Mouse (Mus musculus) ES-E14 (cell line): ENCODE data around the gene Shroom1. TPM values are rescaled to one million over a fixed set of nuclear protein-coding genes. Genes with fewer than 3 reads are reported as not detected.

ENCODE experiments used
- DNase-seq: peaks from one replicate; pipeline ENCODE4 v3.0.0-alpha.2; 2013; ENCODE audit warnings: low read depth, low spot score
- H3K27ac ChIP-seq: 2 replicates; pipeline ENCODE4 v1.5.1; 2012; ENCODE audit warnings: low read depth, mild to moderate bottlenecking, low read length, moderate library complexity, mixed read lengths; ENCODE audit not compliant: poor library complexity, insufficient read depth, severe bottlenecking
- H3K36me3 ChIP-seq: 2 replicates; pipeline ENCODE4 v1.6.1; 2012; ENCODE audit warnings: mild to moderate bottlenecking, low read length, moderate library complexity, mixed read lengths; ENCODE audit not compliant: control insufficient read depth, poor library complexity, insufficient read depth, severe bottlenecking
- H3K4me1 ChIP-seq, 2 experiments: fragments of 150-350 bp in 1 of 2; sonication (generic) in 1 of 2; 2 replicates each; pipeline ENCODE4 v1.6.1; 2012; ENCODE audit warnings: low read length in 2 of 2, mild to moderate bottlenecking in 1 of 2, mixed read lengths in 1 of 2; ENCODE audit not compliant: control insufficient read depth in 2 of 2, insufficient read depth in 2 of 2, poor library complexity in 1 of 2
- H3K4me3 ChIP-seq, 2 experiments: fragments of 150-350 bp in 1 of 2; sonication (generic) in 1 of 2; 2 replicates each; pipeline ENCODE4 v1.5.1; 2012; ENCODE audit warnings: low read length in 2 of 2, low read depth in 1 of 2, mild to moderate bottlenecking in 1 of 2, mixed read lengths in 1 of 2; ENCODE audit not compliant: insufficient read depth in 1 of 2, poor library complexity in 1 of 2, severe bottlenecking in 1 of 2
- H3K9ac ChIP-seq: 2 replicates; pipeline ENCODE4 v1.6.1; 2012; ENCODE audit warnings: low read depth, mild to moderate bottlenecking, low read length, mixed read lengths; ENCODE audit not compliant: poor library complexity, insufficient read depth, severe bottlenecking
- H3K9me3 ChIP-seq: fragments of 150-350 bp; sonication (generic); 2 replicates; pipeline ENCODE4 v1.6.1; 2012; ENCODE audit warnings: low read depth, mild to moderate bottlenecking, low read length; ENCODE audit not compliant: control insufficient read depth, insufficient read depth
- CHD2 ChIP-seq: IDR thresholded peaks from 2 replicates; pipeline ENCODE4 v1.6.1; 2014; ENCODE audit warnings: mild to moderate bottlenecking, low read depth, low read length, inconsistent platforms
- HCFC1 ChIP-seq: IDR thresholded peaks from 2 replicates; pipeline ENCODE4 v1.6.1; 2012; ENCODE audit warnings: low read length, inconsistent platforms, borderline replicate concordance; ENCODE audit not compliant: insufficient read depth
- MAFK ChIP-seq: IDR thresholded peaks from 2 replicates; pipeline ENCODE4 v1.6.1; 2014; ENCODE audit warnings: mild to moderate bottlenecking, low read depth, low read length, inconsistent platforms; ENCODE audit not compliant: insufficient read depth
- ZC3H11A ChIP-seq: IDR thresholded peaks from 2 replicates; pipeline ENCODE4 v1.6.1; 2012; ENCODE audit warnings: low read depth, mild to moderate bottlenecking, inconsistent platforms, low read length, borderline replicate concordance
- ZNF384 ChIP-seq: IDR thresholded peaks from 2 replicates; pipeline ENCODE4 v1.6.1; 2012; ENCODE audit warnings: low read depth, low read length, inconsistent platforms
- in situ Hi-C, 2 experiments: fragments of 600-800 bp; cut with MboI; formaldehyde crosslinking; loops; one replicate each; pipeline ENCODE4 v1.15.1; 2025; ENCODE audit warnings: low sequenced_read_pairs in 2 of 2, inconsistent platforms in 1 of 2; ENCODE audit not compliant: unreplicated experiment in 2 of 2
- total RNA-seq: library from RNA; depleted of rRNA; stranded (reverse); fragments of 300-350 nt; gene quantifications from 2 replicates; pipeline ENCODE4 v1.2.3, GENCODE M21; 2012

Shroom1 gene
- total RNA-seq, 1 experiment, result 1.7 TPM

GRCm38 (mm10) chr11:53447996-53448395 is 9.0 kb upstream of the Shroom1 start:
- Histone ChIP-seq H3K36me3 (no peaks in the 10 kb centered on the region), H3K9ac (no peak overlapping the region), H3K9me3 (no peaks in the 10 kb centered on the region), H3K4me3 (no peak overlapping the region), H3K27ac (no peak overlapping the region), H3K4me1 (peaks cover 0 to 5% of the 10 kb centered on the region in 2 experiments; a peak in 1 of 4 replicates)
- TF ChIP-seq MAFK (no peak), CHD2 (no peak), HCFC1 (no peak), ZNF384 (no peak), ZC3H11A (no peak)
- no peak for DNase-seq
- in situ Hi-C loops, result no loop called here

GRCm38 (mm10) chr11:53448529-53448928 is 8.5 kb upstream of the Shroom1 start:
- Histone ChIP-seq H3K27ac (no peak overlapping the region), H3K4me1 (peaks cover 0 to 5% of the 10 kb centered on the region in 2 experiments; a peak in 1 of 4 replicates), H3K9ac (no peak overlapping the region), H3K36me3 (no peaks in the 10 kb centered on the region), H3K9me3 (no peaks in the 10 kb centered on the region), H3K4me3 (no peak overlapping the region)
- in situ Hi-C loops, result no loop called here
- TF ChIP-seq CHD2 (no peak), ZNF384 (no peak), MAFK (no peak), HCFC1 (no peak), ZC3H11A (no peak)
- DNase-seq, result no peak

- TF ChIP-seq HCFC1 (no peak), CHD2 (no peak), MAFK (no peak), ZNF384 (no peak), ZC3H11A (no peak)
- no peak overlapping the region for H3K9ac ChIP-seq
- H3K9me3 ChIP-seq, result no peaks in the 10 kb centered on the region
- no peak overlapping the region for H3K27ac ChIP-seq
- peaks cover 0 to 5% of the 10 kb centered on the region in 2 experiments; a peak in 1 of 4 replicates for H3K4me1 ChIP-seq
- in situ Hi-C loops, result no loop called here
- H3K4me3 ChIP-seq, result no peak overlapping the region
- no peaks in the 10 kb centered on the region for H3K36me3 ChIP-seq
- no peak for DNase-seq
These were observed 6.8 kb upstream of the Shroom1 start for GRCm38 (mm10) chr11:53450070-53450705.

GRCm38 (mm10) chr11:53451361-53451760 is 5.6 kb upstream of the Shroom1 start:
- H3K4me3 ChIP-seq, result no peak overlapping the region
- H3K27ac ChIP-seq, result no peak overlapping the region
- H3K9me3 ChIP-seq, result no peaks in the 10 kb centered on the region
- H3K4me1 ChIP-seq, result no peaks in the 10 kb centered on the region
- in situ Hi-C loops, result no loop called here
- H3K9ac ChIP-seq, result no peak overlapping the region
- no peaks in the 10 kb centered on the region for H3K36me3 ChIP-seq
- DNase-seq, result no peak
- TF ChIP-seq HCFC1 (no peak), CHD2 (no peak), MAFK (no peak), ZC3H11A (no peak), ZNF384 (no peak)

- no peak for DNase-seq
- Histone ChIP-seq H3K4me1 (no peaks in the 10 kb centered on the region), H3K9me3 (no peaks in the 10 kb centered on the region), H3K9ac (no peak overlapping the region), H3K4me3 (no peak overlapping the region), H3K27ac (no peak overlapping the region), H3K36me3 (no peaks in the 10 kb centered on the region)
- TF ChIP-seq MAFK, result no peak
- no peak for TF ChIP-seq HCFC1
- no peak for TF ChIP-seq CHD2
- no peak for TF ChIP-seq ZC3H11A
- no peak for TF ChIP-seq ZNF384
- in situ Hi-C loops, result no loop called here
These were observed 4.6 kb upstream of the Shroom1 start for GRCm38 (mm10) chr11:53452396-53452795.
